Mouse (Mus musculus): ENCODE measurements around the gene Sh3bgrl3.
"Not testable (repeated sequence)": the region's sequence is repeated elsewhere in the genome, so short reads cannot be mapped to it uniquely, and the experiment has no call there.

The Sh3bgrl3 gene

DNA sequence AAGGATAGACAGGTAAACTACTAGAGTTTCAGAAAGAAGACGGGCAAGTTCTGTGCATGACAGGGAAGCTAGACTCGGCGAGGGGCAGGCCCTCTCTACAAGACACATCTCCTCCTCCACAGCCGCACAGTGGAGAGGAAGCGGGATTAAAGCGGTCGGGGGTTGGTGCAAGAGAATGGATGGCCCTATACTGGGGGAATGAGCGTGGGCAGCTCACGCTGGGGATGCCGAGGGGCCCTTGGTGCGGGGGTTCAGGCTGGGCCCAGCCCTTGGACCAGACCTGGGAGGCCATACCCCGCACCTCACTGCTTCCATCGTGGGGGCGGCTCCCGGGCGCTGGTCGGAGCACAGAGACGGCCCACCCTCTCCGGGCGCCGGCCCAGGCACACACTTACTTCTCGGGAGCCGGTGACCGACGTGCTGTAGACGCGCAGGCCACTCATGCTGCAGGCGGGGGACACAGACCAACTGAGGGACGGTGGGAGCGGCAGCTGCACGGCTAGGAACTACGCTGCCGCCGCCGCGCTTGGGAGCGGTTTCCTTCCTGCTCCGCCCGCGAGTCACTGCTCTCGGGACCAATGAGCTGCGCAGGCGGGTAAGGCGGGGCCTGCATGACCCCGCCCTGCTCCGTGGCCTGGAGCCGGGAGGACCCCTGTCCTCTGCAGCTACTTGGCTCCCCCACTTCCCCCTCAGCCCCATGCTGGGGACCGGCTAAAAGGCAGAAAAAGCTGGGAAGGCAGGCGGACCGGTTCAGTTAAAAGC lies at the start of gene Sh3bgrl3:
Gene Sh3bgrl3 (minus strand): TSS at position 569 of the 762 bp plus-strand sequence.
- peak; percentile 86 to 87 for DNase-seq

GRCm38 (mm10) chr4:134172391-134172790 lies 43.8 kb upstream of the Sh3bgrl3 start:
- DNase-seq, result no peak

DNA sequence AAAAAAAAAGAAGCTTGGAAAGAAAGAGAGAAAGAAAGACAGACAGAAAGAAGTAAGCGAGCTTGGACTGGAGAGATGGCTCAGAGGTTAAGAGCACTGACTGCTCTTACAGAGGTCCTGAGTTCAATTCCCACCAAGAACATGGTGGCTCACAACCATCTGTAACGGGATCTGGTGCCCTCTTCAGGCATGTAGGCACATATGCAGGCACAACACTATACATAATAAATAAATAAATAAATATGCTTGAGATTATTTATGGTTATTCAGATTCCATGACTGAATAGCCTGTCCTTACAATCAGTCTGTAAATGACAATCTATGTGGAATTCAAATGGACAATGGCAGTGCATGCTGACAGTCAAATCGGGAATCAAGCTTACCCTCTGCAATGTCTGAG lies 38.3 kb upstream of the Sh3bgrl3 start:
- DNase-seq, result no peak

DNA sequence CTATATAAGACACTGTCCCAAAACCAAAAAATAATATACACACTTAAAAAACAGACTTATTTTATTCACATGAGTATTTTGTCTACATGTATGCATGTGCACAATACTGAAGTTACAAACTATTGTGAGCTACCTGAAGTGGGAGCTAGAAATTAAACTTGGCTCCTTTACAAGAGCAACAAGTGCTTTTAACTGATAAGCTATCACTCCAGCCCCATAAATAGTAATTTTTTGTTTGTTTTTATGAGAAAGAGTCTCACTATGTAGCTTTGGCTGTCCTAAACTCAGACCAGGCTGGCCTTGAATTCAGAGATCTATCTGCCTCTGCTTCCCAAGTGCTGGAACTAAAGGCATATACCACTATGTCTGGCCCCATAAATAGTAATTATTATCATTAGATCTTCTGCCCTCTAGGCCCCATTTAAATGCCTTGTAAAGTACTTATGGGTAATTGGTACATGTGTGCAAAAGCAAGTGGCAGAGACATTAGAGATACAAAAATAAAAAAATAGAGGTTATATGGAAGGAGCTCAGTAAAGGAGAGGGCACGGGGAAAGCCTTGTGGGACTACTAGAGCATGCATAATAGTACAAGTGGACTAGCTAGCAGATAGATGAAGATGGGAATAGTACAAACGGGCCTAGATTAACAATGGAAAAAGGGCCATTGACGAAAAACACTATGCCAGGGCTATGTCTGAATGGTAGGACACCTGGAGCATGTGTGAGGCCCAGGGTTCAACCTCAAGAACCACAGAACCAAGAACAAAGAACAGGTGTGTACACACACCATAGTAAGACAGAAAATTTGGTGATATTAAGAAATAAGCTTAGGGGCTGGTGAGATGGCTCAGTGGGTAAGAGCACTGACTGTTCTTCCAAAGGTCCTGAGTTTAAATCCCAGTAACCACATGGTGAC lies 37.2 kb upstream of the Sh3bgrl3 start:
- DNase-seq, result no peak

DNA sequence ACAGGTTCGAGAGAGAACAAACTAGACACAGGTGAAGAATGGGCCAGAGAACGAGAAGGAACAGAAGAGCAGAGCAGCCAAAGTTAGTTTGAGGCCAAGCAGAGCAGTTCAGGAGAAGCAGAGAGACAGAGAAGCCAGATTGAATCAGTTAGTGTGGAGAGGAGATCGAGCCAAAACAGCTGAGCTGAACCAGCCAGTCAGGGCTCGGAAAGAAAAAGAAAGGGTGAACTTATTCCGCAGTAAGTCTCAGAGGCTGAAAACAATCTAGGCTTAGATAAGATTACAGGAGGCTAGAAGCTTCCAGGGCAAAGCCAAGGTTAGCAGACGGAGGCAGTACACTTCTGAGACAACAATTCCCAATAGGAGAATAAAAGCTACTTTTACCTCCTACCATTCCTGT lies 36.4 kb upstream of the Sh3bgrl3 start:
- no peak for DNase-seq

DNA sequence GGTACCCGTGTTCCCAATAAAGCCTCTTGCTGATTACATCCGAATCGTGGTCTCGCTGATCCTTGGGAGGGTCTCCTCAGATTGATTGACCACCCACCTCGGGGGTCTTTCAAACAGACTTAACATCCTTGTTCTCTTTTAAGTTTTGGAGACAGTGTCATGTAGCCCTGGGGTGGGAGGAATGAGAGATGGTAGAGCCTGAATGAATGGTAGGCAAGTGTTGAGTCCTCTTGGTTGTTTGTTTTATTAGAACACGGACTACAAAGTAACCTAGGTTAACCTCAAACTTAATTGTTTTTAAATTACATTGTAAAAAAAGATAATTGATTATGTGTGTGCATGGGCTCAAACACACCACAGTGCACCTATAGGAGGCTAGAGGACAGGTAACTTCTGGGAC lies 36.0 kb upstream of the Sh3bgrl3 start:
- DNase-seq, result no peak

GRCm38 (mm10) chr4:134160071-134160470 lies 31.5 kb upstream of the Sh3bgrl3 start:
- DNase-seq, result peak; percentile 42 to 49

- no peak for DNase-seq
Observed at GRCm38 (mm10) chr4:134158774-134159173, 30.2 kb upstream of the Sh3bgrl3 start.

DNA sequence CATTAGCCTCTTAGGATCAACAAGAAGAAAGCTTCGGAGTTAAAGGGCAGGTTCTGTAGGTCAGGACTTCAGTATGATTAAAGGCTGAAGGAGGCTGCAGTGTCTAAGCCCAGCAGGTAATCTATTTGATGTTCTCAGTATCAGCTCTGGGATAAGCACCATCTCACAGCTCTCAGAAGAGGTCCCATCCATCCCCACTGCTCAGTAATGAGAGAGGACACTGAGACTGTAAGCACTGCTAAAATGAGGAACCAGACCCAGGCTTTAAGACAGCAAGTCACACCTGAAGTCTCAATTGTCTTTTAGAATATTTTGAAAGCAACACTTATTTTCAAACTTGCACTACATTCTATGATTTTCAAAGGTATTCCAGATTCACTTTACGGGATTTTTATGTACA lies 29.0 kb upstream of the Sh3bgrl3 start:
- DNase-seq, result no peak

DNA sequence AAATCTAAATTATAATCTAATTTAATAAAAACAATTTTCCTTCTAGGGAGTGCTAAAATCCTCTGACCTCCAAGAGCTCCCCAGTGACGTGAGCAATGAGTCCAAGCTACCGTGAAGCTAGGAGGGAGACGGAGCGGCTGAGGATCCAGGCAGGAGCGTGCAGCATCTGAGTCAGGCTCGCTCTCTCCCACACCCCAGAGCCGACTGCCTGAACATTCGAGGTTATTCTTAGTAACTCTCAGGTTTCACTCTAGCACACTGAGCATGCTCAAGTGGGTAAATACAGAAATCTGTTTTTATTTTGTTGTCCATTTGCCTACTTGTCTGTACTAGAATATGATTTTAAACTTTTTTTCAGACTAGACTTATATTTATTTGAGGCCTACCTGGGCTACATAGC lies 28.2 kb upstream of the Sh3bgrl3 start:
- no peak for DNase-seq

DNA sequence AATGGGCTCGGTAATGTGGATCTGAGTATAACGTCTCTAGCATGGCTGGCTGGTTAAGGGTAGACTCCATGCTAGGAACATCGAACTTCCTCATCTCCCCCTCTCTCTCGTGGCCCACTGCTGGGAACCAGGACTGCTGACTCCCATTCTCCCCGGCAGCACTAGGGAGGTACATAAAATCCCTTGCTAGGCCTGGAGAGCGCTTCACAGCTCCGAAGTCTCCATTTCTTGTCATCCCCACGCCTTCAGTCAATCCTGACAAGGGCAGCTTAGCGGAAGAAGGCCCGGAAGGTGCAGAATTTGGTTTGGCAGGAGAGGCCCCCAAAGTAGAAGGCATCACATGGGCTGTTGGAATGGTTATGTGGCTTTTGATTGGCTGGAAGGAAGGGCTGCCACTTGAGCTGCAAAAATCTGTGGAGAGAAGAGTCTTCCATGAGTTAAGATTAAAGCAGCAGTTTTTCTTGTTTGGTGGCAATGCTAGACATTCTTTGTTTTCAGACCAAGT lies 27.4 kb upstream of the Sh3bgrl3 start:
- DNase-seq, result no peak

DNA sequence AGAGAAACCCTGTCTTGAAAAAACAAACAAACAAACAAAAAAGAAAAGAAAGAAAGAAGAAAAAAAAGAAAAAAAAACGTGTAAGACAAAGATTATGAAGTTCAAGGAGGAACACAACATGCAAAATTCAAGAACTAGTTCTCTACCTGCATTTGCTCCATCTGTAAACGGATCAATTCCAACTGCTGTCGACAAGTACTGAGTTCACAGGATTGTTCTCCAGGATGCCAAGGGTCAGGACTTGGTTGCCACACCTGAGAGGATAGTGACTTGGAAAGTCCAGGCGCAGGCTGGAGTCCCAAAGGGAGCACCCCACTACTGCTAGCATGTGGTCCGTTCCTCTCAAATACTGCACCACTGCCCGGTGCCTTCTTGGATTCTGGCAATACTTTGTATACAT lies 26.9 kb upstream of the Sh3bgrl3 start:
- DNase-seq, result no peak

DNA sequence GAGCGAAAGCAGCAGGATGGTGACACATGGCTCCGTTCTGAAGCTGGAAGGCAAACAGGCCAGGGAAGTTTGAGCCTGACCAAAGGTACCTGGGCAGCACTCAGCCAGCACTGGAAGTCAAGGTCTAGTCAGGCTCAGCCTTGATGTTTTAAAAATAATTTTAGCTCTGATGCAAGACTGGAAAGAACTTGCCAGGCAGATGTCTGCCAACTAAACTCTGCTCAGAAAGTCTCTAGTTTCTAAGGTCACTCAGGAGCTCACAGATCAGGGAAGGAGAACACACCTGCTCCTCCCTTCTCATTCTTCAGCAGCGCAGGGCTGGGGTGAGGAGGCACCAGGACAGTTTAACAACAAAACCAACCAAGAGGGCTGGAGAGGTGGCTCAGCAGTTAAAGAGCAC lies 25.8 kb upstream of the Sh3bgrl3 start:
- DNase-seq, result no peak

DNA sequence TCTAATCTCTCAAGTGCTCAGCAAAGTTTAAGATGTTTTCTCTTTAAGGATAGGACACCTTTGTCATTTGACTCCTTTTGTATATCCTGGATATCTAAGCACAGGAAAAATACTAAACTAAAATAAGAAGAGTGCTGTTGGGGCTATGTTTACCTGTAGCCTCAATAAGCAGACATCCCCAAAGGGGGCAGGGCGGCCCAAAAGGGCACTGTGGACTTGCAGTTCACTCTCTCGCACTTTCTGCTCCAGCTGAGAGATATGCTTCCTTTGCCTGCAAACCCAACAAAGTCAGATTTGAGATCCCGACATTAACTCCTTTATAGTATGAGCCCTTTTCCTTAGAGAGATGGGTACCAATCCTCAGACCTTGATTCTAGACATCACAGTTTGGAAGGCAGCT lies 25.1 kb upstream of the Sh3bgrl3 start:
- no peak for DNase-seq

DNA sequence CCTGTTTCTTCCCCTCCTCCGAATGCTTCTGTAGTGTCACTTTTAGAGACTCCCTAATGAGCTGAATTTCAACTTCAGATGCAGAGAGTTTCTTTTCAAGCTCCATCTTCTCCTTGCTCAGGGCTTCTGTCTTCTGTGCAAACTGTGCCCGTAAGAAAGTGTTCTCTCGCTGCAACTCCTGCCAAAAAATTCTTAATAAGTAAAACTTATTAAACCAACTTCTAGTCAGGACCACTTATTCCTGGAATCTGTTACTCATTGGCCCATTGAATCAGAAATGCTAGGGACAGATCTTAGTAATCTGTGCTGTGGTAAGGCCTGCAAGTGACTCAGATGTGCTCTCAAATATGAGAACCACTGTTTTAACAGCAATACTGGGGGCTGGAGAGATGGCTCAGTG lies 23.5 kb upstream of the Sh3bgrl3 start:
- no peak for DNase-seq

- no peak for DNase-seq
Observed at GRCm38 (mm10) chr4:134149389-134149788, 20.8 kb upstream of the Sh3bgrl3 start.

- not testable (repeated sequence) for DNase-seq
Observed at GRCm38 (mm10) chr4:134144297-134144696, 15.7 kb upstream of the Sh3bgrl3 start.

DNA sequence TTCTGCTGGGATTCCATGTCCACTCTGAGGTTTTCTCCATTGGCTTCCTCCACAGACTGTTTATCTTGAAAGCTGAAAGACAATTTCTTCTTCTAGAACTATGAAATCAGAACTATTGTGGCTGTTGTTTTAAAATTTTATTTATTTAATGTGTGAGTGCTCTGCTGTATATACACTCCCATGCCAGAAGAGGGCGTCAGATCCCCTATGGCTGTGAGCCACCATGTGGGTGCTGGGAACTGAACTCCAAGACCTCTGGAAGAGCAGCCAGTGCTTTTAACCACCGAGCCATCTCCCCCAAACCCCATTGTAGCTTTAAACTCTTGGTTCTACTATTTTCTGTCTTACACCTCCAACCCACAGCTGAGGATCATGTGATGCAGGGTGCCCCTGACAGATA lies 10.3 kb upstream of the Sh3bgrl3 start:
- DNase-seq, result no peak

DNA sequence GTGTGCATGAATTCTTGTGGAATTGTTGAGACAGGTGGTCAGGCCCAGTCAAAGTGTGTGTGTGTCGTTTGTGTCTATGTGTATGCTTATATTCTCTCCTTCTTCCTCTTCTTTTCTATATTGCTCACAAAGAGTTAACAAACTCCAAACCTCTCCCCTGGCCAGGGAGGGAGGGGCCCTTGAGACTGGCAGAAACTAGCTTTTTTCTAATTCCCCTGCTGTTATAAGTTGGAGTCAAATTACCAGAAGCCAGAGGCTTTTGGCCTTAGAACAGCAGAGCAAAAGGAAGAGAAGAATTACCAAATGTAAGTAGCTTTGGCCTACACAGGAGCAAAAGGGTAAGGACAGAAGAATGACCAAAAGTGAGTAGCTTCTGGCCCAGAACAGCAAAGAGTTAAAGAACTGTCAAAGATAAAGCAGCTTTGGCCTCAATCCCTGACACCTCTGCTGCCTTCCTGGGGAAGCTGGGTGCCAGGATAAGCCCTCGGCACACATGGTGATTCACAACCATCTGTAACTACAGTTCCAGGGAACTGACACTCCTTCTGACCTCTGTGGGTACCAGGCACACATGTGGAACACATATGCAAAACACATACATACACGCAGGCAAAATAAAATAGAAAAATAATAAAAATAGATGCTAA lies 7.8 kb upstream of the Sh3bgrl3 start:
- no peak for DNase-seq

DNA sequence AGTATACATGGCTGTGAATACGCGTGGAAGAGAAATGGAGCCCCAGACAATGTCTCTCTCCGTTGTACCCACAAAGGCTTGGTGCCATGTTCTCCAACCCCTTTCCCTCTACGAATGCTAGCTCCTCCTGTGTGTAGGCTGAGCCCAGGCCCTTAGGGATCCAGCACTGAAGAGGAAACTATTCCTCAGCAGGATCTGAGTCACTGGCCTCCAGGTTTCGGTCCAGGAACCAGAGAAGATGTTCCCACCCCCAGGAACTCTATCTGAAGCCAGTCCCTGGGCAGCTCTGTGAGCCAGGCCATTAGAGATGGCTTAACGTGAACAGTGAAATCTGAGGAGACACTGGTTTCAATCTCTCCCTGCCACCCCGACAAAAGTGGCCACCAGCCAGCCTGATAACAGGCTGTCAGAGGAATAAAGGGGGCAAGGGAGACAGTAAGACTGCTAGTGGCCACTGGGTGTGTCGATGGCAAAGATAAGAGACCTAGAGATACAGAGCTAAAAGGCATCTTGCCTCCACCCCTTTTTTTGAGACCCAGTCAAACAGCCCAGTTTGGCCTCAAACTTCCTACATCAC lies 4.0 kb upstream of the Sh3bgrl3 start:
- DNase-seq, result no peak

- DNase-seq, result no peak
Observed at GRCm38 (mm10) chr4:134132117-134132516, 3.5 kb upstream of the Sh3bgrl3 start.

GRCm38 (mm10) chr4:134129482-134129881 lies 893 bp upstream of the Sh3bgrl3 start:
- no peak for DNase-seq

- no peak for DNase-seq
Observed at GRCm38 (mm10) chr4:134128983-134129362, 384 bp upstream of the Sh3bgrl3 start.
